Mouse (Mus musculus) C2C12 (cell line): ENCODE measurements at regions not wholly inside any gene's neighbourhood (a gene's known extent, or its start where the extent isn't known, plus 50 kb on each side); places are given as distances from the start of the nearest gene placed in this dataset.

Experiments
- H3K27me3 ChIP-seq: one replicate; pipeline ENCODE4 v1.6.1; 2011; ENCODE audit not compliant: control insufficient read depth, insufficient read depth, insufficient read length
- H3K36me3 ChIP-seq: one replicate; pipeline ENCODE4 v1.6.1; 2011; ENCODE audit not compliant: control insufficient read depth, insufficient read depth
- H3K4me3 ChIP-seq: one replicate; pipeline ENCODE4 v1.5.1; 2011; ENCODE audit warnings: mild to moderate bottlenecking, control low read depth; ENCODE audit not compliant: poor library complexity, insufficient read depth, severe bottlenecking
- H3K79me2 ChIP-seq: one replicate; pipeline ENCODE4 v1.6.1; 2011; ENCODE audit not compliant: control insufficient read depth, insufficient read depth
- H3K79me3 ChIP-seq: one replicate; pipeline ENCODE4 v1.6.1; 2011; ENCODE audit warnings: low read depth, control low read depth
- H3ac ChIP-seq: one replicate; pipeline ENCODE3; 2011; ENCODE audit warnings: low read depth; ENCODE audit not compliant: control insufficient read depth, insufficient read length
- CEBPB ChIP-seq: IDR thresholded peaks from one replicate; pipeline ENCODE4 v1.6.1; 2011; ENCODE audit warnings: low read depth, mild to moderate bottlenecking, control low read depth, moderate library complexity
- CTCF ChIP-seq: IDR thresholded peaks from one replicate; pipeline ENCODE4 v1.5.1; 2011; ENCODE audit not compliant: control insufficient read depth, insufficient read depth, insufficient read length
- FOSL1 ChIP-seq: IDR thresholded peaks from one replicate; pipeline ENCODE4 v1.8.0; 2011; ENCODE audit warnings: mild to moderate bottlenecking, low read length; ENCODE audit not compliant: poor library complexity, insufficient read depth, severe bottlenecking
- MAX ChIP-seq: IDR thresholded peaks from one replicate; pipeline ENCODE4 v1.6.1; 2011; ENCODE audit warnings: mild to moderate bottlenecking, control low read depth
- MYOD1 ChIP-seq: IDR thresholded peaks from one replicate; pipeline ENCODE4 v1.6.1; 2011; ENCODE audit warnings: low read depth; ENCODE audit not compliant: control insufficient read depth, insufficient read length
- MYOG ChIP-seq: IDR thresholded peaks from one replicate; pipeline ENCODE4 v1.6.1; 2011; ENCODE audit not compliant: control insufficient read depth, insufficient read length; ENCODE audit errors: extremely low read depth
- USF1 ChIP-seq: IDR thresholded peaks from one replicate; pipeline ENCODE4 v1.6.1; 2011; ENCODE audit warnings: low read depth, mild to moderate bottlenecking, control low read depth, moderate library complexity

GRCm38 (mm10) chr12:109958357-109959085 is 320.3 kb upstream of the Dio3 start:
- Histone ChIP-seq H3K36me3 (no peaks in the 10 kb centered on the region), H3K79me3 (no peaks in the 10 kb centered on the region), H3ac (no peak overlapping the region), H3K79me2 (no peaks in the 10 kb centered on the region), H3K4me3 (no peak overlapping the region), H3K27me3 (peaks cover 4% of the 10 kb centered on the region)
- TF ChIP-seq CTCF: peak; percentile 43
- TF ChIP-seq MYOD1: no peak

- TF ChIP-seq FOSL1 (no peak), CEBPB (no peak), MAX (no peak), MYOG (no peak), USF1 (no peak), CTCF (no peak), MYOD1 (no peak)
- H3K79me2 ChIP-seq: no peaks in the 10 kb centered on the region
- H3ac ChIP-seq: no peak overlapping the region
Observed at GRCm38 (mm10) chr12:109966776-109967175, 312.1 kb upstream of the Dio3 start.

DNA sequence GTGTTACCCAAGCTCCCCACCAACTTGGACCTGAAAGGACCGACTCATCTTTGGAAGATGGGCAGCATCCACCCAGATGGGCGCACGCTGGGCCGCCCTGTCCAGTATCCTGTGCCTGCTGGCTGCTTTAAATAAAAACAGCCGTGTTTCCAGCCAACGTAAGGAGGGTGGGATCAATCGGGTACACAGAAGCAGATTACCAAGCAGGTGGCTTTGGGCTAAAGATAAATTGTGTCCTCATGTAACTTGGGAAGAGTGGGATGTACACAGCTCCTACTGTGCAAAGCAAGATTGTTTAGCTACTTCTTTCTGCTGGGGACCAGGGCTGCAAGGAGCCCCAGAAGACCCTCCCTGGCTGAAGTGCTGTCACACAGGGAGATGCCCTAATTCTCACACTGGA is 310.6 kb upstream of the Dio3 start:
- TF ChIP-seq MYOG (no peak), FOSL1 (no peak), CEBPB (no peak)
- Histone ChIP-seq H3K79me3 (no peaks in the 10 kb centered on the region), H3K36me3 (no peaks in the 10 kb centered on the region), H3K4me3 (no peak overlapping the region), H3K79me2 (no peaks in the 10 kb centered on the region), H3ac (no peak overlapping the region), H3K27me3 (no peaks in the 10 kb centered on the region)

More at GRCm38 (mm10) chr12:109966776-109967175, 312.1 kb upstream of the Dio3 start:
- Histone ChIP-seq H3K36me3 (no peaks in the 10 kb centered on the region), H3K79me3 (no peaks in the 10 kb centered on the region), H3K27me3 (no peaks in the 10 kb centered on the region), H3K4me3 (no peak overlapping the region)

DNA sequence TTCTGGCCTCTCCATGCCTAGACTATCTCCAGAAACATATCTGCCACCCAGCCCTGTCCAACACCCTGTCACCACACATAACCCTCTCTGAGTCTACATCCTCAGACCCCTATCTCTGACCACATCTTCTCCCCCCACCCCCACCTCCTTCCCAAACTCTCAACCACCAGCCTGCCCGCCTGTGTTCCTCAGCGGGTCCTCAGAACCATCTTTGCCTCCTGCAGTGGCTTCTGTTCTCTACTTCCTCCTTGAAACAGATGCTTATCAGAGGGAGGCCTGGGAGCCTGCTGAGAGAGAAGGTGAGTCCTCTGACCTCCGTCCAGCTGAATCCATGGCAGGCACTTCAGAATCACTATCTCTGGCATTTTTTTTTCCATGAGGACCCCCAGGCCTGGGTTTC is 307.4 kb upstream of the Dio3 start:
- peaks cover 3% of the 10 kb centered on the region for H3K27me3 ChIP-seq
- no peak overlapping the region for H3K4me3 ChIP-seq
- TF ChIP-seq MYOD1 (no peak), MYOG (no peak), USF1 (no peak), CEBPB (no peak)
- no peaks in the 10 kb centered on the region for H3K79me3 ChIP-seq
- no peak overlapping the region for H3ac ChIP-seq
- H3K79me2 ChIP-seq: no peaks in the 10 kb centered on the region
- no peaks in the 10 kb centered on the region for H3K36me3 ChIP-seq

DNA sequence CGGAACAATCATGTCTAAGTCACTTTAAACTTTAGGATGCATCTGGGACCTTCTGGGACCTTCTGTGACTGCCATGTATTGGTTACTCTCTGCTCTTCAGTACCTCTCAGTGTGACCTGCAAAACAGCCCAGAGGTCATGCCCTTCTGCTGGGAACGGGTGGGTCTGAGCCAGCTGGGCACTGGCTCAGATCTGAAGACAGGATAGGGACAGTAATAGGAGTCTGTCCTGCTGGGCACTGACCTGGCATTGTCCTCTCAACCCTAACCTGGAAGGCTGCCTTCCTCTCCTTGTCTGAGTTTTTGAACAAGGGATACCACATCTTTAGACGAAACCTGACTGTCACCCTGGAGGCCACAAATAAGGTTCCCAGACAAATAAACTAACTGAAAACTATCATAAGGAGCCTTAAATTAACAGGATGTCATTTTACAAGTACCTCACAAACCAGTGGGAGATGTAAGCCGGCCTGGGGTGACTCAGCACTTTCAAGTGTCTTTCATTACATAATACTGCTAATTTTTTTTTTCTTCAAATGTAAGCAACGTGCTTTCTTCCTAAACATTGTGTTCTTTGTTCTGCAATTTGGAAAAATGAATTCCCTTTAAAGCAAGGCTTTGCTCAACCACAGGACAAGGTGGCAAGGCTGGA is 306.4 kb upstream of the Dio3 start:
- Histone ChIP-seq H3K79me2 (no peaks in the 10 kb centered on the region), H3K79me3 (no peaks in the 10 kb centered on the region), H3ac (no peak overlapping the region), H3K4me3 (no peak overlapping the region), H3K36me3 (no peaks in the 10 kb centered on the region), H3K27me3 (peaks cover 3% of the 10 kb centered on the region)
- no peak for TF ChIP-seq CEBPB
- no peak for TF ChIP-seq MAX
- no peak for TF ChIP-seq USF1
- no peak for TF ChIP-seq FOSL1
- TF ChIP-seq MYOD1: no peak
- TF ChIP-seq MYOG: no peak
- no peak for TF ChIP-seq CTCF

DNA sequence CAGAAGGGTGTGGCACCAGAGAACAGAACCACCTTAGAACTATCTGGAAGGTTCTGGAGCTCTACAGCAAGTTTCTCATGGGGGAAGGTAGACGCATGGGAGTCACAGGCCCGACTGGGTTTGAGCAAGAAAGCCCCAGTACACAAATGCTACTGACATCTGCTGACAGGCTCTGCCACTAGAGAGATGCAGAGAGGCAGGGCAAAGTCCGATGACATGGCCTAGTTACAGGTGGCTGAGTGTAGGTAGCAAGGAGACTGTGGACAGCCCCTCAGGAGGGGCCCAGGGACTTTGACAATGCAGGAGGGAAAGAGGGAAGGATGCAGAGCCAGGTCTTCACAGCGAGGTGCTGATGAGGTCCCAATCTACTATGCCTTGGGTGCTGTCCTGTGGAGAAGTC is 305.3 kb upstream of the Dio3 start:
- Histone ChIP-seq H3K79me3 (no peaks in the 10 kb centered on the region), H3K4me3 (no peak overlapping the region), H3ac (no peak overlapping the region), H3K27me3 (peaks cover 3% of the 10 kb centered on the region), H3K36me3 (no peaks in the 10 kb centered on the region), H3K79me2 (no peaks in the 10 kb centered on the region)
- no peak for TF ChIP-seq CEBPB
- TF ChIP-seq CTCF: no peak
- TF ChIP-seq MYOD1: no peak
- no peak for TF ChIP-seq USF1
- TF ChIP-seq MAX: no peak
- TF ChIP-seq FOSL1: no peak
